Mouse (Mus musculus): ENCODE measurements at regions not wholly inside any gene's neighbourhood (a gene's known extent, or its start where the extent isn't known, plus 50 kb on each side); places are given as distances from the start of the nearest gene placed in this dataset.
A peak's percentile ranks its signal among the peaks of the same experiment; 100 is the strongest.

GRCm38 (mm10) chr11:8232636-8233189 lies 431.6 kb downstream of the Tns3 start:
- no peak overlapping the region for H3K4me2 ChIP-seq (replicated peaks)
- no peak overlapping the region for H3K9ac ChIP-seq
- no peak overlapping the region for H3K4me3 ChIP-seq (replicated peaks; ENCODE audit: low read length)
- no peaks in the 10 kb centered on the region for H3K9me3 ChIP-seq (ENCODE audit: control insufficient read depth, low read length)
- WGBS, result 81% methylated on average over 9 of the region's 9 CpGs
- ATAC-seq (ENCODE audit: low FRiP score) (no peak), DNase-seq (ENCODE audit: low spot score) (no peak)
- H3K27me3 ChIP-seq (ENCODE audit: control insufficient read depth, insufficient read depth, low read length), result no peaks in the 10 kb centered on the region
- no peak overlapping the region for H3K27ac ChIP-seq
- H3K36me3 ChIP-seq (replicated peaks; ENCODE audit: control insufficient read depth, insufficient read depth), result no peaks in the 10 kb centered on the region
- no peaks in the 10 kb centered on the region for H3K4me1 ChIP-seq (replicated peaks; ENCODE audit: control insufficient read depth, insufficient read depth, low read length)

- Histone ChIP-seq H3K4me2 (replicated peaks) (no peak overlapping the region), H3K9ac (no peak overlapping the region), H3K4me3 (replicated peaks; ENCODE audit: low read length) (no peak overlapping the region), H3K9me3 (ENCODE audit: control insufficient read depth, low read length) (no peaks in the 10 kb centered on the region), H3K27ac (no peak overlapping the region), H3K4me1 (replicated peaks; ENCODE audit: control insufficient read depth, insufficient read depth, low read length) (no peaks in the 10 kb centered on the region), H3K36me3 (replicated peaks; ENCODE audit: control insufficient read depth, insufficient read depth) (no peaks in the 10 kb centered on the region), H3K27me3 (ENCODE audit: control insufficient read depth, insufficient read depth, low read length) (no peaks in the 10 kb centered on the region)
- ATAC-seq (ENCODE audit: low FRiP score) (no peak), DNase-seq (ENCODE audit: low spot score) (no peak)
- WGBS, result 70% methylated on average over 7 of the region's 7 CpGs
Measured at GRCm38 (mm10) chr11:8229787-8230186, 434.5 kb downstream of the Tns3 start.

- no peak overlapping the region for H3K4me3 ChIP-seq (replicated peaks; ENCODE audit: low read length)
- no peak overlapping the region for H3K4me2 ChIP-seq (replicated peaks)
- H3K9me3 ChIP-seq (ENCODE audit: control insufficient read depth, low read length), result no peaks in the 10 kb centered on the region
- H3K27me3 ChIP-seq (ENCODE audit: control insufficient read depth, insufficient read depth, low read length), result no peaks in the 10 kb centered on the region
- H3K36me3 ChIP-seq (replicated peaks; ENCODE audit: control insufficient read depth, insufficient read depth), result no peaks in the 10 kb centered on the region
- 50% methylated on average over 8 of the region's 8 CpGs for WGBS
- DNase-seq (ENCODE audit: low spot score), result no peak
- H3K27ac ChIP-seq, result peak overlapping the region; percentile 54
- no peak overlapping the region for H3K9ac ChIP-seq
- H3K4me1 ChIP-seq (replicated peaks; ENCODE audit: control insufficient read depth, insufficient read depth, low read length), result no peaks in the 10 kb centered on the region
- peak; percentile 53; the same call in 1 of the 2 replicates for ATAC-seq (ENCODE audit: low FRiP score)
Measured at GRCm38 (mm10) chr11:8227772-8228425, 436.4 kb downstream of the Tns3 start.

GRCm38 (mm10) chr11:8224366-8224765 lies 440.0 kb downstream of the Tns3 start:
- no peaks in the 10 kb centered on the region for H3K4me1 ChIP-seq (replicated peaks; ENCODE audit: control insufficient read depth, insufficient read depth, low read length)
- no peak overlapping the region for H3K9ac ChIP-seq
- no peak for DNase-seq (ENCODE audit: low spot score)
- no peaks in the 10 kb centered on the region for H3K36me3 ChIP-seq (replicated peaks; ENCODE audit: control insufficient read depth, insufficient read depth)
- no peak for ATAC-seq (ENCODE audit: low FRiP score)
- no peak overlapping the region for H3K4me2 ChIP-seq (replicated peaks)
- no peak overlapping the region for H3K27ac ChIP-seq
- H3K27me3 ChIP-seq (ENCODE audit: control insufficient read depth, insufficient read depth, low read length), result no peaks in the 10 kb centered on the region
- H3K9me3 ChIP-seq (ENCODE audit: control insufficient read depth, low read length), result no peaks in the 10 kb centered on the region
- no peak overlapping the region for H3K4me3 ChIP-seq (replicated peaks; ENCODE audit: low read length)
- WGBS, result 67% methylated on average over 1 of the region's 1 CpGs

GRCm38 (mm10) chr11:8220618-8221017 lies 443.7 kb downstream of the Tns3 start:
- Histone ChIP-seq H3K36me3 (replicated peaks; ENCODE audit: control insufficient read depth, insufficient read depth) (no peaks in the 10 kb centered on the region), H3K9ac (no peak overlapping the region), H3K27ac (no peak overlapping the region), H3K4me1 (replicated peaks; ENCODE audit: control insufficient read depth, insufficient read depth, low read length) (no peaks in the 10 kb centered on the region), H3K27me3 (ENCODE audit: control insufficient read depth, insufficient read depth, low read length) (no peaks in the 10 kb centered on the region), H3K4me2 (replicated peaks) (no peak overlapping the region), H3K4me3 (replicated peaks; ENCODE audit: low read length) (no peak overlapping the region), H3K9me3 (ENCODE audit: control insufficient read depth, low read length) (no peaks in the 10 kb centered on the region)
- WGBS, result 79% methylated on average over 3 of the region's 3 CpGs
- ATAC-seq (ENCODE audit: low FRiP score), result no peak
- no peak for DNase-seq (ENCODE audit: low spot score)

- no peak for ATAC-seq (ENCODE audit: low FRiP score)
Measured at GRCm38 (mm10) chr11:8219911-8220310, 444.4 kb downstream of the Tns3 start.

GRCm38 (mm10) chr11:8215634-8216033 lies 448.7 kb downstream of the Tns3 start:
- Histone ChIP-seq H3K9ac (no peak overlapping the region), H3K36me3 (replicated peaks; ENCODE audit: control insufficient read depth, insufficient read depth) (no peaks in the 10 kb centered on the region), H3K4me3 (replicated peaks; ENCODE audit: low read length) (no peak overlapping the region), H3K9me3 (ENCODE audit: control insufficient read depth, low read length) (no peaks in the 10 kb centered on the region), H3K27ac (no peak overlapping the region), H3K4me1 (replicated peaks; ENCODE audit: control insufficient read depth, insufficient read depth, low read length) (no peaks in the 10 kb centered on the region), H3K27me3 (ENCODE audit: control insufficient read depth, insufficient read depth, low read length) (no peaks in the 10 kb centered on the region), H3K4me2 (replicated peaks) (no peak overlapping the region)
- WGBS, result 51% methylated on average over 7 of the region's 7 CpGs
- ATAC-seq (ENCODE audit: low FRiP score) (no peak), DNase-seq (ENCODE audit: low spot score) (no peak)

More at GRCm38 (mm10) chr11:8219911-8220310, 444.4 kb downstream of the Tns3 start:
- Histone ChIP-seq H3K4me3 (replicated peaks; ENCODE audit: low read length) (no peak overlapping the region), H3K9me3 (ENCODE audit: control insufficient read depth, low read length) (no peaks in the 10 kb centered on the region), H3K9ac (no peak overlapping the region), H3K27ac (no peak overlapping the region), H3K27me3 (ENCODE audit: control insufficient read depth, insufficient read depth, low read length) (no peaks in the 10 kb centered on the region), H3K4me1 (replicated peaks; ENCODE audit: control insufficient read depth, insufficient read depth, low read length) (no peaks in the 10 kb centered on the region), H3K36me3 (replicated peaks; ENCODE audit: control insufficient read depth, insufficient read depth) (no peaks in the 10 kb centered on the region), H3K4me2 (replicated peaks) (no peak overlapping the region)
- no peak for DNase-seq (ENCODE audit: low spot score)
- 79% methylated on average over 6 of the region's 6 CpGs for WGBS

GRCm38 (mm10) chr11:8214305-8214903 lies 449.9 kb downstream of the Tns3 start:
- no peaks in the 10 kb centered on the region for H3K9me3 ChIP-seq (ENCODE audit: control insufficient read depth, low read length)
- H3K27me3 ChIP-seq (ENCODE audit: control insufficient read depth, insufficient read depth, low read length), result no peaks in the 10 kb centered on the region
- H3K36me3 ChIP-seq (replicated peaks; ENCODE audit: control insufficient read depth, insufficient read depth), result no peaks in the 10 kb centered on the region
- no peaks in the 10 kb centered on the region for H3K4me1 ChIP-seq (replicated peaks; ENCODE audit: control insufficient read depth, insufficient read depth, low read length)
- ATAC-seq (ENCODE audit: low FRiP score), result no peak
- no peak overlapping the region for H3K27ac ChIP-seq
- no peak for DNase-seq (ENCODE audit: low spot score)
- H3K9ac ChIP-seq, result no peak overlapping the region
- 66% methylated on average over 2 of the region's 2 CpGs for WGBS
- H3K4me2 ChIP-seq (replicated peaks), result no peak overlapping the region
- H3K4me3 ChIP-seq (replicated peaks; ENCODE audit: low read length), result no peak overlapping the region

- WGBS, result 70% methylated on average over 3 of the region's 3 CpGs
Measured at GRCm38 (mm10) chr11:8213130-8213529, 451.2 kb downstream of the Tns3 start.

More at GRCm38 (mm10) chr11:8213130-8213529, 451.2 kb downstream of the Tns3 start:
- Histone ChIP-seq H3K4me3 (replicated peaks; ENCODE audit: low read length) (no peak overlapping the region), H3K9me3 (ENCODE audit: control insufficient read depth, low read length) (no peaks in the 10 kb centered on the region), H3K27ac (no peak overlapping the region), H3K27me3 (ENCODE audit: control insufficient read depth, insufficient read depth, low read length) (no peaks in the 10 kb centered on the region), H3K9ac (no peak overlapping the region), H3K4me1 (replicated peaks; ENCODE audit: control insufficient read depth, insufficient read depth, low read length) (no peaks in the 10 kb centered on the region), H3K4me2 (replicated peaks) (no peak overlapping the region), H3K36me3 (replicated peaks; ENCODE audit: control insufficient read depth, insufficient read depth) (no peaks in the 10 kb centered on the region)
- no peak for ATAC-seq (ENCODE audit: low FRiP score)
- DNase-seq (ENCODE audit: low spot score), result no peak
